Mouse (Mus musculus) heart, embryonic 16.5 days (tissue): ENCODE results near the gene Arl4d. TPM values are rescaled to one million over a fixed set of nuclear protein-coding genes. Genes with fewer than 3 reads are reported as not detected.
"Not testable (repeated sequence)": the region's sequence is repeated elsewhere in the genome, so short reads cannot be mapped to it uniquely, and the experiment has no call there.

Source experiments
- ATAC-seq: fragments of 200-750 bp; cut with Nextera tagmentation; replicated peaks from 2 replicates; pipeline ENCODE4 v1.8.0; 2017; ENCODE audit warnings: moderate number of reproducible peaks; ENCODE audit not compliant: insufficient read depth, low FRiP score; ENCODE audit errors: extremely low read depth
- H3K27ac ChIP-seq: fragments of 300-500 bp; sonication (generic); 2 replicates; pipeline ENCODE4 v1.5.1; 2014; ENCODE audit warnings: mild to moderate bottlenecking, low read length, control low read depth, moderate library complexity
- H3K27me3 ChIP-seq: fragments of 300-500 bp; sonication (generic); 2 replicates; pipeline ENCODE4 v1.6.1; 2014; ENCODE audit warnings: low read length, mixed read lengths; ENCODE audit not compliant: control insufficient read depth, insufficient read depth
- H3K36me3 ChIP-seq: fragments of 300-500 bp; sonication (generic); 2 replicates; pipeline ENCODE4 v1.6.1; 2014; ENCODE audit not compliant: control insufficient read depth, insufficient read depth
- H3K4me1 ChIP-seq: fragments of 300-500 bp; sonication (generic); 2 replicates; pipeline ENCODE4 v1.6.1; 2014; ENCODE audit warnings: low read length, mixed read lengths; ENCODE audit not compliant: control insufficient read depth, insufficient read depth
- H3K4me2 ChIP-seq: fragments of 300-500 bp; sonication (generic); 2 replicates; pipeline ENCODE4 v1.6.1; 2014; ENCODE audit warnings: low read depth, mild to moderate bottlenecking, control low read depth, low read length
- H3K4me3 ChIP-seq: fragments of 300-500 bp; sonication (generic); 2 replicates; pipeline ENCODE4 v1.5.1; 2014; ENCODE audit warnings: mild to moderate bottlenecking, control low read depth, low read length
- H3K9ac ChIP-seq: fragments of 300-500 bp; sonication (generic); 2 replicates; pipeline ENCODE4 v1.6.1; 2014; ENCODE audit warnings: low read length, control low read depth
- H3K9me3 ChIP-seq: fragments of 300-500 bp; sonication (generic); replicated peaks from 2 replicates; pipeline ENCODE4 v1.6.1; 2016; ENCODE audit warnings: low read length; ENCODE audit not compliant: control insufficient read depth
- WGBS: fragments of 180-500 bp; shearing (Covaris S2); extraction: QIAGEN DNeasy Blood & Tissue Kit; methylation state at CpG from one replicate; pipeline ENCODE4 v1.1.7; 2014; 5-methylcytosine and 5-hydroxymethylcytosine counted together
- polyA plus RNA-seq: library from polyadenylated mRNA; unstranded; fragments of >200 nt; fragmentation: Nextera tagmentation; extraction: Ambion mirVana; gene quantifications from 2 replicates; pipeline ENCODE4 v1.2.1, GENCODE M21; 2015

The Arl4d gene
- polyA plus RNA-seq, 1 experiment from 2014 or later, result 6.4 TPM

GRCm38 (mm10) chr11:101645043-101645410, 20.3 kb upstream of the Arl4d start:
- not testable (repeated sequence) for H3K9ac ChIP-seq, H3K4me1 ChIP-seq, H3K36me3 ChIP-seq, ATAC-seq, H3K4me2 ChIP-seq, H3K27me3 ChIP-seq, H3K9me3 ChIP-seq, H3K4me3 ChIP-seq
- WGBS, result 3% methylated on average over 4 of the region's 4 CpGs
- peak overlapping the region; percentile 51; the same call in 1 of the 2 replicates for H3K27ac ChIP-seq

- Histone ChIP-seq H3K4me2 (peak overlapping the region; percentile 59), H3K27ac (peak overlapping the region; percentile 87), H3K9ac (peak overlapping the region; percentile 68), H3K4me3 (peak overlapping the region; percentile 39)
- under 1% methylated on average over 43 of the region's 56 CpGs for WGBS
- peak; percentile 78 for ATAC-seq
- H3K36me3 ChIP-seq, H3K4me1 ChIP-seq, H3K27me3 ChIP-seq, H3K9me3 ChIP-seq: not testable (repeated sequence)
Measured at GRCm38 (mm10) chr11:101645411-101646282, 19.7 kb upstream of the Arl4d start.

- H3K36me3 ChIP-seq, H3K4me1 ChIP-seq, H3K27me3 ChIP-seq, H3K9me3 ChIP-seq, ATAC-seq: not testable (repeated sequence)
- Histone ChIP-seq H3K4me2 (peak overlapping the region; percentile 59), H3K27ac (peak overlapping the region; percentile 87), H3K9ac (peak overlapping the region; percentile 68), H3K4me3 (peak overlapping the region; percentile 39)
- 12% methylated on average over 14 of the region's 16 CpGs for WGBS
Measured at GRCm38 (mm10) chr11:101646283-101646794, 19.0 kb upstream of the Arl4d start.

- ATAC-seq, result not testable (repeated sequence)
Measured at GRCm38 (mm10) chr11:101647093-101647492, 18.2 kb upstream of the Arl4d start.

GRCm38 (mm10) chr11:101656356-101656755, 9.0 kb upstream of the Arl4d start:
- 87% methylated on average over 4 of the region's 4 CpGs for WGBS
- Histone ChIP-seq H3K9ac (no peak overlapping the region), H3K27me3 (no peaks in the 10 kb centered on the region), H3K36me3 (no peaks in the 10 kb centered on the region), H3K9me3 (no peaks in the 10 kb centered on the region), H3K4me2 (no peak overlapping the region), H3K4me3 (no peak overlapping the region), H3K27ac (no peak overlapping the region), H3K4me1 (peaks cover 4% of the 10 kb centered on the region; the same call in 1 of the 2 replicates)
- ATAC-seq, result no peak

More at GRCm38 (mm10) chr11:101647093-101647492, 18.2 kb upstream of the Arl4d start:
- H3K27me3 ChIP-seq, H3K27ac ChIP-seq, H3K9me3 ChIP-seq, H3K36me3 ChIP-seq, H3K4me1 ChIP-seq, H3K4me2 ChIP-seq, H3K9ac ChIP-seq, H3K4me3 ChIP-seq: not testable (repeated sequence)
- WGBS, result 93% methylated on average over 10 of the region's 10 CpGs

GRCm38 (mm10) chr11:101657528-101657885, 7.8 kb upstream of the Arl4d start:
- ATAC-seq, result peak; percentile 33
- H3K9ac ChIP-seq, result peak overlapping the region; percentile 80

GRCm38 (mm10) chr11:101657886-101658750, 7.2 kb upstream of the Arl4d start:
- peak overlapping the region; percentile 45 for H3K4me2 ChIP-seq
- H3K27me3 ChIP-seq, H3K4me1 ChIP-seq, H3K9me3 ChIP-seq, H3K36me3 ChIP-seq: not testable (repeated sequence)
- H3K27ac ChIP-seq, result peak overlapping the region; percentile 94
- ATAC-seq, result peak; percentile 88
- under 1% methylated on average over 38 of the region's 40 CpGs for WGBS
- peak overlapping the region; percentile 80 for H3K9ac ChIP-seq
- H3K4me3 ChIP-seq, result peak overlapping the region; percentile 41; the same call in 1 of the 2 replicates

More at GRCm38 (mm10) chr11:101657528-101657885, 7.8 kb upstream of the Arl4d start:
- peak overlapping the region; percentile 41; the same call in 1 of the 2 replicates for H3K4me3 ChIP-seq
- H3K27me3 ChIP-seq, result no peaks in the 10 kb centered on the region
- no peaks in the 10 kb centered on the region for H3K9me3 ChIP-seq
- H3K27ac ChIP-seq, result peak overlapping the region; percentile 94
- WGBS, result 6% methylated on average over 3 of the region's 3 CpGs
- peaks cover 4% of the 10 kb centered on the region; the same call in 1 of the 2 replicates for H3K4me1 ChIP-seq
- H3K4me2 ChIP-seq, result peak overlapping the region; percentile 45
- H3K36me3 ChIP-seq, result no peaks in the 10 kb centered on the region

GRCm38 (mm10) chr11:101658751-101659558, 6.4 kb upstream of the Arl4d start:
- Histone ChIP-seq H3K27ac (peak overlapping the region; percentile 89), H3K27me3 (no peaks in the 10 kb centered on the region), H3K4me1 (peaks cover 4% of the 10 kb centered on the region; the same call in 1 of the 2 replicates), H3K36me3 (no peaks in the 10 kb centered on the region), H3K9me3 (no peaks in the 10 kb centered on the region), H3K9ac (peak overlapping the region; percentile 43; the same call in 1 of the 2 replicates), H3K4me2 (peak overlapping the region; percentile 28; the same call in 1 of the 2 replicates), H3K4me3 (no peak overlapping the region)
- WGBS, result 25% methylated on average over 10 of the region's 10 CpGs
- ATAC-seq, result no peak
